Mouse (Mus musculus) spleen, postnatal 36 days (tissue): ENCODE measurements around the gene Mettl27.
A peak's percentile ranks its signal among the peaks of the same experiment; 100 is the strongest.

Source experiments
- DNase-seq, 2 experiments: peaks; one replicate each; pipeline ENCODE4 v3.0.0; 2022; ENCODE audit warnings: low spot score in 2 of 2, mixed read lengths in 1 of 2

Gene Mettl27

DNA sequence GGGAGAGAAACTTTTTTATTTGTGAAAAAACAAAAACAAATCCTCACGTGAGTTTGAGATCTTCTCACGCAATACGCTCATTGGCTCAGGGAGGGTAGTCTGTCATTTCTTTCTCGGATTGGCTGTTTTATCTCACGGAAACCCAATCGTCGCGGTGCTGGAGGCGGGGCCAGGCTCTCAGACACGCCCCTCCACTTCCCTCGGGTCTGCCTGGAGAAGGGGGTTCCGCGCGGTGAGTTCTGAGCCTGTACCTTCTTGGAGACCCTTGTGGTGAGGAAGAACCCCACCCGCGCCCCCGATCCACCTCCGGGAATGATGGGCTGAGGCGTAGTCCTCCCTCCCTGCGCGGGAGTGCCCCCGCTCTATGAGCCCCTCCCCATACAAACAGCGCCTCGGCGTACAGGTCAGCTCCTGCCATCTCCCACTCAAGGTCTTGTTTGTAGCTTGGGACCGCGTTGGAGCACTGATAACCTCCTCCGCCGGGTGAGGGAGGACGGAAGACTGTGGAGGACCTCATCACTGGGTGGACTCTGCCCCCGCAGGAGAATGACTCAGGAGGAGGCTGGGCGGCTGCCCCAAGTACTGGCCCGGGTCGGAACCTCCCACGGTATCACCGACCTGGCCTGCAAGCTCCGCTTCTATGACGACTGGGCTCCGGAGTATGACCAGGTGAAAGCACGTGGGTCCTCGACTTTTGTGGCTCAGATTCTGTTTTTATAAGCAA is at the start of gene Mettl27:
Gene Mettl27, plus strand, starts transcription at position 190 of the 724 bp plus-strand sequence.
- peak; percentile 83 to 91 for DNase-seq

DNA sequence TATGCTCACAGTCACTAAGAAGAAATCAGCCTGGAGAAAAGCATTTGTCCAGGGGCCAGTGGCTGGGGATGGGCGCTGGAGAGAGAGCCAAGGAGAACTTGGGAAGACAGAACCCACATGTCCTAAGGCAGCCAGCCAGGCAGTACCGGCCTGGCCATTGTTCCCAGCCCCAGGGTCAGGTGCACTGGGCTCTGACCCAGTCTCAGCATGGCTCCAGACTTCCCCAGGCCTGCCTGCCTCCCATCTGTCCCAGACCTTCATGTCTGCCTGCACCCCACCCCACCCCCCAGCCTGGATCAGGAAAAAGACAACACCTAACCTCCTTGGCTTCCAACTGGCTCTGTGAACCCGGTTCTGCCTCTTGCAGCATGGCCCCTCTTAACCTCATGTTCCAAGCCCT is 49.1 kb upstream of the Mettl27 start:
- no peak for DNase-seq

DNA sequence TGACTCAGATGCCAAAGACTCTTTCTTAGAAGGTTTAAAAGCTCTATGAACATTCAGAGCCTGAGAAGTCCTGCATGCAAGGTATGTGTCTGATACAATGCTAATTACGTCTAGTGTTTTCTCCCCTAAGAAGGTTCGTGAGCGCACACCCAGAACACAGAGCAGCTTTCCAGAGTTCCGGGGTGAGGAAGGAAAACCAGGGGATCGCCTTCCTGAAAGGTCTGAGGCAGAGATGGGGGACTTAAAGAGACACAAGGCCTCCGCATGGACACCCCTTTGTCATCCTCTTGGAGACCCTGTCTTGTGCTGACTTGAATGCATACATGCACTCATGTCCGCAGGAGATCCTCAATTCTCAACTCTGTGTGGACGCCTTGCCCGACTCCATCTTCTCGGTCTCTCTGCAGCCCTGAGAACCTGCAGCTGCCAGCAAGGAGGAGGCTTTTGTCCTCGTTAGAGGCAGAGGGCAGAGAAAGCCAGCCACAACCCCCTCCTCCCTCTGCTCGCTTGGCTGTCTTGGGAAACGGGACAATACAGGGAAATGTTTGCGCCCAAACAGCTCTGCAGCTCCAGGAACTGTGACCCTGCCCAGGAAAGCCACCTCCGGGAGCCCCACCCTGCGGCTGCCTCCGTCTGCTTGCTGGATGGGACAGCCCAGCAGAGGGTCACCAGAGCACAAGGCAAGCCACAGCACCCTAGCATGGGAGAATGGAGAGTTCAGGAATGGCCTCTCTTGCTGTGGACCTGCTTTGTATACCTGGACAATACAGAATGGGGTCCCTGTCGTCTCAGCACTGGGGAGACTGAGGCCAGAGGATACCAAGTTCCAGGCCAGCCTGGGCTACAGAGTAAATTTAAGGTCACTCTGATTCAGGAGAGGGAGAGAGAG is 44.5 kb upstream of the Mettl27 start:
- no peak for DNase-seq

DNA sequence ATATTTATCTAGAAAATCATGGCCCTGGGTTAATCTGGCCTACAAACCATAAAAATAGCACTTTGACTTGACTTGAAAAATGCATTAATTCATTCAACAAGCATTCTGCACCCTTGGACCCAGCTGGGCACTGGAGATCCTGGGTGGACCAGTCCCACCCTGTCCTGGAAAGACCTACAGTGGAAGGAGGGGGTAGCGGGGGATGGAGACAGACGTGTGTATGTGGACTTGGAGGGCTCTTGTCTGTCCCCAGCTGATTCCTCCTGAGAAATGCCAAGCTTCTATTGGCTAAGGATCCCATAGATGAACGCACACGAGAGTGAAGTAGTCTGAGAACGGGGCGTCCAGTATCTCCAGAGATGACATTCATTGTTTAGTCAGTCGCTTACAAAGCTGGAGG is 43.7 kb upstream of the Mettl27 start:
- no peak for DNase-seq

DNA sequence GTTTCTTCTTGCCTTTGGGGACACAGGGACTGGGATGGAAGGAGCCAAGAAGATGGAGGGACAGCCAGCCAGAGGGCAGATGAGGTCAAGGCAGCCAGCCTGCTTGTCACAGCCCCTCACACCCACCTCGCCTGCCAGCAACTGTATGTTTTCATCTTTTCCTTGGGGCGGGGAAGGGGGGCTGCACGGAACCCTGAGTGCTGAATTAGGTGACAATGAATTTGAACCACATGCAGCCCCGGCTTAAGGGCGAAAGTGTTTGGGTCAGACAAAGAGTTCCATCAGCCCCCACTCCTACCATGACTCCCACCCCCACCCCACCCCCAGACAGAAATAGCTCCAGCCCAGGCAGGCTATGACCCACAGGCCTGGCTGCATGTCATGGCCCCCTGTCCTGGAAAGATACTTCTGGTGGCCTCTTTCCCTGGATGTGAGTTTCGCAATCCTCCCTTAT is 41.5 kb upstream of the Mettl27 start:
- DNase-seq, result no peak

DNA sequence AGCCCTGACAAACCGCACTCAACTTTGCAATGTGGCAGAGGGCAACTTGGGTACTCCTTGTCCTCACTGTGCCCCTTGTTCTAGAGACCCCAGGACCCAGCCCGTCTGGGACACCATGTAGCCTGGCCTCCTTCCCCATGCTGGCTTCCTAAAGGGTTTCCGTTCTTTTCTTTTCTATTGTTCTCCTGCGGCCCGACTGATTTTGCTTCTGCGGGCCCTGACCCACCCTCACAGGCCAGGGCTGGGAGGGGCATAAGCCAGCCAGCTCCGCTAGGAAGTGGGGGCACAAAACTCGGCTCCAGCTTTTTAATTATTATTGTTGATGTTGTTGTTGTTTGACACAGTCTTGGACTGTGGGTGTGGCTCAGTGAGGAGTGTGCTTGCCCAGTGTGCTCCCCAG is 40.6 kb upstream of the Mettl27 start:
- no peak for DNase-seq

DNA sequence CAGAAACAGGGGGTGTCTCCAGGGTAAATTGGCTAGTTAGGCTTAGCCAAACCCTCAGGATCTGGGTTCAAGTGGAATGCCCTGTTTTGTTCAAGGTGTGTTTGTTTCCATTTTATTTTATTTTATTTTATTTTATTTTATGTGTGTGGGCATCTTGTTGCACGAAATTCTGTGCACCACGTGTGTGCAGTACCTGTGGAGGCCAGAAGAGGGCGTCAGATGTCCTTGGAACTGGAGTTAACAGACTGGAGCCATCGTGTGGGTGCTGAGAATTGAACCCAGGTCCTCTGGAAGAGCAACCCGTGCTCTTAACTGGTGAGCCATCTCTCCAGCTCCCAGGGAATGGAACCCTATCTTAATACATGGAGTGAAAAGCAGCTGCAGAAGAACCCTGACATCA is 39.5 kb upstream of the Mettl27 start:
- DNase-seq, result no peak

DNA sequence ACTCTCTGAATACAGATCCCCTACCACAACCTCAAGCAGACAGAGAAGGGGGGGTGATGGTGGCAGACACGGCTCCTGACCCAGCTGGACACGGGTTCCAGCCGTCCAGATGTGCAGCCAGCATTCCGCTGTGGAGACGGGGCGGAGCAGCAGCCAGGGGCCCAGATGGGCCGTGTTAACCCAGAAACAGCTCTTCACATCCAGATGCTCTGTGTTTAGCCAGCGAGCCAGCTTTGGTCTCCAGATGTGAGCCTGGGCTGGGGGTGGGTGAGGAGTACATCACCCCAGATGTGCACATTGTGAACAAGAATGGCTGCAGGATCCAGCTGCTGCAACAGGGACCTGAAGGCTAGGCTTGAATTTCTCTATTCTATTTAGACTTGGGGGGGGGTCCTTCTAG is 36.9 kb upstream of the Mettl27 start:
- DNase-seq, result no peak

DNA sequence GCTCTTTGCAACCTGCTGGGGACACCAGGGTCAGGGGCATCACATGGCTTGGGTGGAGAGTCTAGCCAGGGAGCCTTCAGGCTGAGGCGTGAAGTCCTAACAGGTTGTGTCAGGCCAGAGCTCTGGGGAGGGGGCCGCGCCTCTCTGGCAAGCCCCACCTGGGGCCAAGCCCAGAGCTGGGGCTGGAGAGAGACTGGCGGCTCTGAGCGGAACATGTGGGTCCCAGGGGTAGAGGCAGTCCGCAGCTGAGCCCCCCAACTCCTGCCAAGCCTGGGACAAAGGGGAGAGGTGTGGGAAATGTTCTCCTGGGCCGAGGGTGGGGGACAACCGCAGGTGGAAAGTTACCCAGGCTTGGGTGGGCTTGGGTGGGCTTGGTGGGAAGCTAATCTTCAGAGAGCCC is 35.2 kb upstream of the Mettl27 start:
- DNase-seq, result no peak

DNA sequence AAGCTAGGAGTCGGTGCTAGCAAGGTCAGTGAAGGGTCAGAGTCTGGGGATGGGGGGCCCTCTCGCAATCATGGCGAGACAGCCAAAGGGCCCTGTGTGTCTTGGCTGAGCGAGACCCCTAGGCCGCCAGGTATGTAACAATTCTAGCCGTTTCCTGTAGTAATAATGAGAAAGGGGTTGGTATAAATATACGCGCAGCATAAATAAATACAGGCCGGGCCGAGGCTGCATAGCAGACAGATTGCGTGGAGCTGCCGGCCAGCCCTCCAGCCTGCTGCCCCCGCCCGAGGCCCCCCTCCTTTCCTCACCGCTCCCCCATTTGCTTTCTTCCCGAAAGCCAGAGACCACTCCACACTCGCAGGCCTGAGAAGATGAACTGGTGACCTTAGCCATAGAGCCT is 34.6 kb upstream of the Mettl27 start:
- DNase-seq, result no peak

DNA sequence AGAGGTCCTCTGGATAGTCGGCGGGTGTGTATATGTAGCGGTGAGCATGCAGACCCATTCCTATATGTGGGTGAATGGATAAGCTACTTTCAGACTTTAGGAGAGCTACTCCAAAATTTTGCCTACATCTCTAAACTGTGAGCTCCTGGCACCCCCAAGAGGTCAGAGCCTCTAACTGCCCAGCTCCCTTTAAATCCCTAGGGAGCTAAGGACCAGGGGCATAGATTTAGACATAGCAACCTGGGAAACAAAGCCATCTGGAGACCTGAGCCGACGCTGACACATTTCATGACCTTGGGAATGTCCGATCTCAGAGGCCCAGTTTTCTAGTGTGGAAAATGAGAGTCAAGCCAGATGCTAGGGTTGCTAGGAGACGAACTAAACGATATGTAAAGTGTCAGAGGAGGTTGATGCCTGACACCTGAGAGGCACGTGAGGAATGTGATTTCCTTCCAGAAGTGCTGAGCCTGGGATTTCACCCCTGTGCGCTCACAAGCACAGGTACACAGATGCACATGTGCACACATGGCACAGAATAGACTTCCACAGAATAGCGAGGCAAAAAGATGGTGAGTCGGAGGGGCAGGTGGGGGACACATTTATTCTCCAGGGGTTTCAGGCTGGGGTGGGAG is 31.0 kb upstream of the Mettl27 start:
- DNase-seq, result no peak

DNA sequence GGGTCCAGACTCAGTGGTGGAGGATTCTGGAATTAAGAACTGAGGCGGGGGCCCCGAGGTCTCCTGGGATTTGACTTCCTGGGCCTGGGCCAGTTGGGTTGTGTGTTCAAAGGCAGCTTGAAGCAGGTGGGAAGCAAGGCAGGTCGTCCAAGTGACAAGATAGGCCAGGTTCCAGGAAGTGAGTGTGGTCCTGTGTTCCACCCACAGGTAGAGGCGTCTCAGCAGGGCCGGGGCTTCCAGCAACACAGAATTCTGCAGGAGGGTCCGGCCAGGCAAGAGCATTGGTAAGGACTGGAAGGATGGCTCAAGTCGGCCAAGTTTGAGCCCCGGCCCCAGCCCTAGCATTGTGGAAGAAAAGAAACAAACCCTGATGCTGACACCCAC is 30.5 kb upstream of the Mettl27 start:
- no peak for DNase-seq

DNA sequence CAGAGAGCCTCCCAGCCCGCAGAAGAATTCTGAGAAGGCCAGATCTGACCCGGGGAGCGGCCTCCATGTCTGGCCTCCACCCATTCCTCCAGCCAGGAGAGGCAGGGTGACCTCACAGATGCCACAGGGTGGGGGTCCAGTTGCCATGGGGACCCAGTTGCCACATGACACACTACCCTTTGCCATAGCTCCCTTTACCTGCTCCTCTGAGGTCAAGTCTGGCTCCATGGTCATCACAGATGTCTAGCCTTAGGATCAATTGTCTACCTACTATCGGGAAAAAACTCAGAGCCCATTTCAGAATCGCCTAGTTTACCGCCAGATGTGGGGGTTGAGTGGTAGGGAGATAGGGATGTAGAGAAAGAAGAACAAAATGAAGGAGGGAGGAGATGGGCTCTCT is 25.5 kb upstream of the Mettl27 start, which contains the start of gene Tmem270:
Gene Tmem270, minus strand, starts transcription at position 101 of the 400 bp plus-strand sequence.
- no peak for DNase-seq

DNA sequence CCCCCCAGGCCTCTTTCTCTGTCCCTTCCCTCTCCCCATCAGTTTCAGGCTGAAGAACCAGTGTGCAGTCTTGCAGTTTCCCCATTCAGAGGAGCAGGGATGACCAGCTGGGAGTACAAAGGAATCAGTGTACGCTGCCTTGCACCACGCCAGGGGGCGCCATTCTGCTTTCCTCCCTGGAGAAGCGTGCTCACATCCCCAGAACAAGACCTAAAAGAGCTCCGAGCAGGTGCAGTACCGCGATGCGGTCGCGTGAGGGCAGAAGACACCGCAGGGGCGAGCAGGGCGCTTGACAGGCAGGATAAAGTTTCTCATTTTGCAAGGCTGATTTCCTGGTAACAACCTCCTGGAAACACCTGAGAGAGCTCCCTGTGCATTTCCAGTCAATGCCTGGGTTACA is 25.0 kb upstream of the Mettl27 start:
- DNase-seq, result peak; percentile 77 to 85

DNA sequence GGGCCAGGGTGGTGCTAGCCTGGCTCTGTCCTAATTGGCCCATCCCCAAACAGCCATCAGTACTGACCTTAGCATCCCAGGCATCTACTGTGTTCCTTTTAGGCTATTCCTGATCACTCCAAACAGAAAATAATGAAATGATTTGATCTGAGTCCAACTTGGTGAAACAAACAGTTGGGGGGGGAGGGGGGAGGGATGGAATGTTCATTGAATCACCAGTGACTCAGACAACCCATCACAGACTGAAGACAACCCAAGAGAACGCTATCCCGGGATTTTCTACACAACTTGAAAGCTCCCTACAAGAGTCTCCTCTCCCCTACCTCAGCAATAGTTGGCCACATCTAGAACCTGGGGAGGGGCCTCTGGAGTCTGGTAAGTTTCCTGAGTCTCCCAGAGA is 20.3 kb upstream of the Mettl27 start:
- no peak for DNase-seq

DNA sequence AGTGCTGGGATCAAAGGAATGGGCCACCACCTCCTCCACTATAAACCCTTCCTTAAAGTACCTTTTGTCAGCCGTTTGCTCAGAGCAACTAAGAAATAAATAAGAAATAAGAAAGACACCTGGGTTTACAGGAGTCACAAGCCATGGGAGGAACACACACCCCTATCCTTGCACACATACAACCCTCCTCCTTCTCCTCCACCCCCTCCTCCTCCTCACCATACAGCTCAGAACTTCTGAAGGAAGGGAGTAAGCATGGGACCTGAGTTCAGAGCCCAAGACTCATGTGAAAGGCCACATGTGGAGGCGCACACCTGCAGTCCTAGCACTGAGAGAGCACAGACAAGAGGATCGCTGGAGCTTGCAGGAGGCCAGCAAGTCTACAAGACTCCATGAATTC is 18.8 kb upstream of the Mettl27 start:
- DNase-seq, result no peak

DNA sequence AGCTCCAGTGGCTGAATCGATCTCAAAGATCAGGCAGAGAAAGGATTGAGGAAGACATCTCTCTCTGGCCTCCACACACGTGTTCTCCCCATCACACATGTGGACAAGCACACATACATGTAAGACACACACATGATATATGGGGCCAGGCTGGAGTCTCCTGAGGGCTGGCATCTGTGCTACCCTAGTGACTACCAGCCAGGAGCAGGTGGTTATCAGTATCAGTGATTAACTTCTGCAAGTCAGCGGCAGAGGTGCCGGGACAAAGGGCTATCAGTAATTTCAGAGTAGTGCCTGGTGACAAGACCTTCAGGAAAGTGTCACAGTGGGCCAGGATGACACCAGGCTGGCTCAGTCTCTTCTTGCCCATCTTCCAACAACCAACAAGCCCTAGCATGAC is 18.4 kb upstream of the Mettl27 start:
- peak; percentile 59 to 73 for DNase-seq

DNA sequence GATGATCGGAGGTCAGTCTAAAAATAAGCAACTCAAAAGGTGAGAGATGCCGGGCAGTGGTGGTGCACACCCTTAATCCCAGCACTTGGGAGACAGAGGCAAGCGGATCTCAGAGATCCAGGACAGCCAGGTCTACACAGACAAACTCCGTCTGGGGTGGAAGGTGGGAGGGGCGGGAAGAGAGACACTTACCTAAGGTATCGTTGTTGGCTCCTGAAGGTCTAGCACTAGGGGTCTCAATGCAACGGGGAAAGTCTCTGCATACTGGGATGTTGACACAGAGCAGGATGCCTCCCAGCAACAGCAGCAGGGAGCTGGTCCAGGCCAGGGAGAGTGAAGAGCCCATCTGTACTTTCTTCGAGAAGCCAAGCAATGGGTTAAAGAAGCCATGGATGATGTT is 17.7 kb upstream of the Mettl27 start:
- DNase-seq, result peak in 1 of 2 experiments; percentile 31

DNA sequence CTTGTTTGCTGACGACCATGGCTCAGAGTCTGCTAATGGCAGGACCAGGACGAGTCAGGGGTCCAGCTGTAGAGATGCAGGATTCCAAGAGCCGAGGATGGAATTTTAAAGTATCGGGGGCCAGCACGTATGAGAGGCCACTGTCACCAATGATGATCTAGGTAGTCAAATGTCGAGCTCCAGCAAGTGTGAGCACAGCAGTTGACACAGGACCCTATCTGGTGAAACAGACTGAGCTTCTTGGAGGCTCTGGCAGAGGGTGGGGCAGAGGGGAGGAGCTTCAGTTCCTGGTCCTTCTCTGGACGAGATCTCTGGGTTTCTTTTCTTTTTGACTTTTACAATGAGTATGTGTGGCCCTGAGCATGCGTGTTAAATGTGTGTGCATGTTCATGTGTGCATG is 16.9 kb upstream of the Mettl27 start, which contains the start of gene Cldn13:
Gene Cldn13, minus strand, starts transcription at position 216 of the 400 bp plus-strand sequence.
- peak; percentile 49 to 69 for DNase-seq

DNA sequence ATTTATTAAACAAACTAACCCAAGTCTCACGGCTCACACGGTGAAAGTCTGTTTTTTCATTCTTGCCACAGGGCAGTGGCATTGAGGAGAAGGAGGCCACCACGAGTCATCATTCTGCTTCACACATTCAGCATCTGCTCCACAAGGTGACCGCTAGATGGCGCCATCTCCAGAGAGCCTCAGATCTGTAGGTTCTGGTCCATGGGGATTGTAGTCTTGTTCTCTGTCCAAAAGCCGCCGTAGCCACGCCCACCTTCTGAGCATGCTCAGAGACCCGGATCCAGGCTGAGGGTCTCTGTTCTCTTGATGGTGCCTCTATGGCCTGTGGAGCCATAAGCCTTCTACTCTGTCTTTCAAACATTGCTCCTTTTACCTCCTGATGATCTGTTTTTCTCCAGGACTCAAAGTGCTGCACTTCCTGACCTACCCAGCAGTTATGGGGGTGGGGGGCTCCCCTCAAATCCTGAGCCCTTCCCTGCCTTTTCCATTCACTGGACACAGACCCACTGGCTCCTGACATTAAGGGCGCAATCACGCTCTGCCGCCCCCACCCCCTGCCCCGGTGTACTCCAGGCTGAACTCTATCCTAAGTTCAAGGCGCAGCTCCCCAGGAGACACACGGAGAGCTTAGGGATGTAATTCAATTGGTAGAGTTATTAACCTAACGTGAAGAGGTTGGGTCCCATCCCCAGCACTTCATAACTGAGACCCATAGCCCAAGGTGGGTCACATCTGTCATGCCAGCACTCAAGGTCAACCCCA is 13.9 kb upstream of the Mettl27 start:
- peak; percentile 64 to 76 for DNase-seq

DNA sequence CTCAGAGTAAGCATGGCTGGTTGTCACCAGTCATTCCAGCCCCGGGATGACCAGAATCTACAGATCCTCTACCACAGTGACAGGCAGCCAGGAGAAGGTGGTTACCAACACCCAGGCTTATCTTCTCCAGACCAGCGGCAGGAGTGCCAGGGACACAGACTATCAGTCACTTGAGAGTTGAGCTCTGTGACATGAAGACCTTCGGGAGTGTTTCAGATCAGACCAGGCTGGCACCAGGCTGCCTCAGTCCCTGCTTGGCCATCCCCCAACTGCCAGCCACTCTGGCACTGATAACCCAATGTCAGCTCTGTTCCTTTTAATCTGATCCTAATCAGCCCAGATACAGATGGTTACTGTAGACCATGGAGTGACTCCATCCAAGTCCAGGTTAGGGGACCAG is 13.1 kb upstream of the Mettl27 start:
- DNase-seq, result peak; percentile 71 to 83
